Mouse (Mus musculus) cerebellum, postnatal 4 days (tissue): ENCODE measurements around the gene Fam45a.

Experiments used
- DNase-seq, 2 experiments: peaks; one replicate each; pipeline ENCODE4 v3.0.0; 2022; ENCODE audit warnings: low spot score in 2 of 2, mixed read lengths in 1 of 2

Gene Fam45a

GRCm38 (mm10) chr19:60811098-60812035 lies at the start of gene Fam45a:
TSS of gene Fam45a (plus strand) at chr19:60811585.
- DNase-seq = peak; percentile 73 to 82

GRCm38 (mm10) chr19:60773366-60773765 lies 38.0 kb upstream of the Fam45a start:
- no peak for DNase-seq

GRCm38 (mm10) chr19:60782034-60782433 lies 29.4 kb upstream of the Fam45a start:
- DNase-seq = no peak

- DNase-seq = no peak
Observed at GRCm38 (mm10) chr19:60784712-60785111, 26.7 kb upstream of the Fam45a start.

GRCm38 (mm10) chr19:60787465-60788150 lies 23.8 kb upstream of the Fam45a start:
- DNase-seq = no peak

- DNase-seq = no peak
Observed at GRCm38 (mm10) chr19:60788214-60788960, 23.0 kb upstream of the Fam45a start.

- DNase-seq = no peak
Observed at GRCm38 (mm10) chr19:60789452-60789851, 21.9 kb upstream of the Fam45a start.

- peak; percentile 26 to 55 for DNase-seq
Observed at GRCm38 (mm10) chr19:60789919-60790506, 21.4 kb upstream of the Fam45a start.

GRCm38 (mm10) chr19:60790551-60791161 lies 20.7 kb upstream of the Fam45a start, which contains the start of gene Eif3a:
TSS of gene Eif3a (minus strand) at chr19:60790658.
- DNase-seq = peak; percentile 88 to 94

- no peak for DNase-seq
Observed at GRCm38 (mm10) chr19:60791164-60791563, 20.2 kb upstream of the Fam45a start.

GRCm38 (mm10) chr19:60793170-60793707 lies 18.1 kb upstream of the Fam45a start:
- no peak for DNase-seq

GRCm38 (mm10) chr19:60795244-60795643 lies 16.1 kb upstream of the Fam45a start:
- no peak for DNase-seq

- DNase-seq = no peak
Observed at GRCm38 (mm10) chr19:60797415-60797814, 14.0 kb upstream of the Fam45a start.

GRCm38 (mm10) chr19:60799867-60800569 lies 11.4 kb upstream of the Fam45a start:
- DNase-seq = no peak

GRCm38 (mm10) chr19:60804903-60805302 lies 6.5 kb upstream of the Fam45a start:
- DNase-seq = no peak

- no peak for DNase-seq
Observed at GRCm38 (mm10) chr19:60809927-60810326, 1.5 kb upstream of the Fam45a start.

GRCm38 (mm10) chr19:60812036-60812389 lies 628 bp downstream of the Fam45a start:
- no peak for DNase-seq

- DNase-seq = no peak
Observed at GRCm38 (mm10) chr19:60813133-60813532, 1.7 kb downstream of the Fam45a start.

GRCm38 (mm10) chr19:60818677-60819076 lies 7.3 kb downstream of the Fam45a start:
- DNase-seq = no peak

- DNase-seq = peak; percentile 36 to 63
Observed at GRCm38 (mm10) chr19:60837747-60838146, 26.4 kb downstream of the Fam45a start.
